Mouse (Mus musculus) hindbrain, embryonic 14.5 days (tissue): Measurements from ENCODE around the gene Napsa. TPM values are rescaled to one million over a fixed set of nuclear protein-coding genes. Genes with fewer than 3 reads are reported as not detected.

Experiments used
- ATAC-seq: fragments of 200-750 bp; cut with Nextera tagmentation; 2 replicates; pipeline ENCODE4 v1.8.0; 2017; ENCODE audit warnings: moderate number of reproducible peaks, mild to moderate bottlenecking, moderate TSS enrichment, moderate library complexity; ENCODE audit not compliant: low FRiP score
- DNase-seq: peaks from one replicate; pipeline ENCODE4 v3.0.0-alpha.2; 2015; ENCODE audit warnings: low spot score
- H3K27ac ChIP-seq: fragments of 300-500 bp; sonication (generic); 2 replicates; pipeline ENCODE4 v1.5.1; 2014; ENCODE audit warnings: mild to moderate bottlenecking, moderate library complexity
- H3K27me3 ChIP-seq: fragments of 300-500 bp; sonication (generic); 2 replicates; pipeline ENCODE4 v1.6.1; 2014; ENCODE audit warnings: mild to moderate bottlenecking, low read length, mixed read lengths; ENCODE audit not compliant: control insufficient read depth, insufficient read depth
- H3K36me3 ChIP-seq: fragments of 300-500 bp; sonication (generic); replicated peaks from 2 replicates; pipeline ENCODE4 v1.6.1; 2014; ENCODE audit not compliant: control insufficient read depth, insufficient read depth
- H3K4me1 ChIP-seq: fragments of 300-500 bp; sonication (generic); replicated peaks from 2 replicates; pipeline ENCODE4 v1.6.1; 2014; ENCODE audit warnings: antibody characterized with exemption, low read length, mixed read lengths; ENCODE audit not compliant: control insufficient read depth, insufficient read depth
- H3K4me2 ChIP-seq: fragments of 300-500 bp; sonication (generic); replicated peaks from 2 replicates; pipeline ENCODE4 v1.6.1; 2014; ENCODE audit warnings: mild to moderate bottlenecking, moderate library complexity
- H3K4me3 ChIP-seq: fragments of 300-500 bp; sonication (generic); replicated peaks from 2 replicates; pipeline ENCODE4 v1.5.1; 2014; ENCODE audit warnings: mild to moderate bottlenecking, low read length
- H3K9ac ChIP-seq: fragments of 300-500 bp; sonication (generic); 2 replicates; pipeline ENCODE4 v1.6.1; 2014
- H3K9me3 ChIP-seq: fragments of 300-500 bp; sonication (generic); 2 replicates; pipeline ENCODE4 v1.6.1; 2016; ENCODE audit warnings: low read length; ENCODE audit not compliant: control insufficient read depth
- WGBS: fragments of 180-500 bp; shearing (Covaris S2); extraction: QIAGEN DNeasy Blood & Tissue Kit; methylation state at CpG from one replicate; pipeline ENCODE4 v1.1.7; 2014; 5-methylcytosine and 5-hydroxymethylcytosine counted together
- polyA plus RNA-seq: library from polyadenylated mRNA; unstranded; fragments of >200 nt; fragmentation: Nextera tagmentation; extraction: Ambion mirVana; gene quantifications from 2 replicates; pipeline ENCODE4 v1.2.1, GENCODE M21; 2014

Napsa gene
- polyA plus RNA-seq, 1 experiment from 2014 or later = 1.0 TPM

DNA sequence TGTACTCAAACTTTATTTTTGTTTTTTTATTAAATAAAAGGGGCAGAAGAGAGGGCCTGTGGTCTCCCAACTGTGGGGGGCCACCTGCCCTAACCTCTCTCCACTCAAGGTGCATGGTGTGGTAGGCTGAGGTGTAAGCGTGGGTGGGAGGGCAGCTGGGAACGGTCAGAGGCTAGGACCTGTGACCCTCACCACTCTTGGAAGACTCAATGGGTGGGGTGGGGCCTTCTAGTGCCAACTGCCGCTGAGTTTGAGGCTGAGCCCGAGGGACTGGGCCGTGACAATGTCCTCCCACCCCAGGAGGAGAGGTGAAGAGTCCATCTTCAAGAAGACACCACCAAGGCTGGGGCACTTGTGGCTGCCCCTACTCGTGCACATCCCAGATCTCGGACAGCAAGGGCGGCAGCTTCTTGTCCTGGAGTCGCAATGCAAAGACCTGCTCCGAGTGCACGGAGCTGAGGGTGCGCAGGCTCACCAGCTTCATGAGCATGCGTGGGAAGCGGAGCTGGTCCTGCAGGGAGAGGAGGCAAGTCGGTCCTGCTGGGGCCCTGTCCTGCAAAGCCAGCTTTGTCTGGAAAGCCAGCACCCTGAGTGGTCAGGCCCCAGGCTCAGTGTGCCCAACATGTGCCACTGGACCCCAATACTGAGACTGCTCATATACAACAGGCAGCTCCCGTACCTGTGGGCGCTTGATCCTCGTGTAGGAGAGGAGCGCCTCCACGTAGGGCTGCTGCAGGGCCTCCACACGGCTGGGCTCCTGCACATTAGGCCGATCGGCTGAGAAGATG lies 22.4 kb upstream of the Napsa start:
- no peak overlapping the region for H3K9ac ChIP-seq
- ATAC-seq = no peak
- peaks cover 14% of the 10 kb centered on the region for H3K4me1 ChIP-seq
- no peaks in the 10 kb centered on the region for H3K9me3 ChIP-seq
- H3K36me3 ChIP-seq = peaks cover 28% of the 10 kb centered on the region
- WGBS = 96% methylated on average over 23 of the region's 23 CpGs
- no peak for DNase-seq
- H3K4me3 ChIP-seq = no peak overlapping the region
- H3K27me3 ChIP-seq = no peaks in the 10 kb centered on the region
- H3K4me2 ChIP-seq = no peak overlapping the region
- no peak overlapping the region for H3K27ac ChIP-seq

- WGBS = 98% methylated on average over 12 of the region's 12 CpGs
Observed at GRCm38 (mm10) chr7:44550409-44550678, 21.8 kb upstream of the Napsa start.

DNA sequence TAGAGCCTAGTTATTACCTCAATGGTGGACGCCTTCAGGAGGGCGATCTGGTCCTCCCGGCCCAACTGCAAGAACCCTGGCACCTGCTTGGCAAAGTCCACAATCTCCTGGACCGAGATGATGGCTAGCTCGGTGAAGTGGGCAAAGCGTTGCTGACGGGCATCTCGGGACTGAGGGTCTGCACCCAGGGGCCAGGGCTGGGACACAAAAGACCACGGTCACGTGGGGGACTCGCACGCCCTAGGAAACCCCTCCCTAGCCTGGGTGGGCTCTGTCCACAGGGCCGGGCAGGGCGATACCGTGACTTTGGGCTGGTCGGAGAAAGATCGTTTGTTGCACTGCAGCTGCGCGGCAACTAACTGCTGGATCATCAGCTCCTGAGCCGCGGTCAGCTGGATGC lies 20.9 kb upstream of the Napsa start:
- Histone ChIP-seq H3K4me1 (peaks cover 14% of the 10 kb centered on the region), H3K4me2 (no peak overlapping the region), H3K36me3 (peaks cover 28% of the 10 kb centered on the region), H3K9me3 (no peaks in the 10 kb centered on the region), H3K27ac (no peak overlapping the region), H3K4me3 (no peak overlapping the region), H3K27me3 (no peaks in the 10 kb centered on the region), H3K9ac (no peak overlapping the region)
- DNase-seq (no peak), ATAC-seq (no peak)
- 94% methylated on average over 21 of the region's 21 CpGs for WGBS

More at GRCm38 (mm10) chr7:44550409-44550678, 21.8 kb upstream of the Napsa start:
- Histone ChIP-seq H3K9me3 (no peaks in the 10 kb centered on the region), H3K4me3 (no peak overlapping the region), H3K9ac (no peak overlapping the region), H3K4me2 (no peak overlapping the region), H3K27ac (no peak overlapping the region), H3K4me1 (peaks cover 14% of the 10 kb centered on the region), H3K36me3 (peaks cover 28% of the 10 kb centered on the region), H3K27me3 (no peaks in the 10 kb centered on the region)
- no peak for DNase-seq
- ATAC-seq = no peak

- H3K36me3 ChIP-seq = peaks cover 28% of the 10 kb centered on the region
- 83% methylated on average over 22 of the region's 22 CpGs for WGBS
- ATAC-seq (no peak), DNase-seq (no peak)
- no peaks in the 10 kb centered on the region for H3K9me3 ChIP-seq
- H3K4me3 ChIP-seq = no peak overlapping the region
- H3K27ac ChIP-seq = no peak overlapping the region
- H3K4me1 ChIP-seq = peaks cover 14% of the 10 kb centered on the region
- no peak overlapping the region for H3K4me2 ChIP-seq
- H3K27me3 ChIP-seq = no peaks in the 10 kb centered on the region
- no peak overlapping the region for H3K9ac ChIP-seq
Observed at GRCm38 (mm10) chr7:44551731-44552130, 20.4 kb upstream of the Napsa start.

DNA sequence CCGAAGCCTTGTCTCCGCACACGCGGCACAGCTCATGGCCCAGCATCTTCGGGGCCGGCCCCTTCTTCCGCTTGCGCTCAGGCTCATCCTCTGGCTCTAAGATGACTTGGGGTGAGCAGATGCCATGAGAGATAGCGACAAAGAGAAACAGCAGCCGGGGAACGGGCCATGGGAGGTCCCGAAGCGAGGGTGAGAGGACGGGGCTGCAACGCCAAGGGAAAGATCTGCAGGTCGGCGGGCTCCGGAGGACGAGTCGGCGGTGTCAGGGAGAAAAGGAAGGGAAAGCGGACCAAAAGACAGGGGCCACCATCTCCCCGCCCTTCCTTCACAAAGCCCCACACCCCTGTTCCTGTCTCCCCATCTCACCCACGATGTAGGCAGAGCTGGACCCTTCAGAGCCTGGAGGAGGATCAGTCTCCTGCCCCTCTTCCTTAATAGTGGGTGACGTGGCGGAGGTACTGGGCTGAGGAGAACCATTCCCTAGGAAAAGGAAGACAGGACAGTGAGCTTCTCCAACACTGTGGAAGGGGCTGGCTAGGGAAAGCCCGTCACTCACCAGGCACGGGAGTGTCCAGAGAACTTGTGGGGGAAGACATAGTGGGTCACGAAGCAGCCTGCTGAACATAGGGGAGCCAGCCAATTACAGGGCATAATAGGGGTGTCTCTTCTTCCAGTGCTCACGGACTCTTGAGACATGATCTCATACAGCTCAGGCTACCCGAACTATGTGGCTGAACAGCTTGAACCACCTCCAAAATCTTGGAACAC lies 19.9 kb upstream of the Napsa start:
- WGBS = 88% methylated on average over 31 of the region's 31 CpGs
- ATAC-seq = no peak

GRCm38 (mm10) chr7:44553196-44553764 lies 18.9 kb upstream of the Napsa start:
- peaks cover 28% of the 10 kb centered on the region for H3K36me3 ChIP-seq

More for the DNA sequence above, 19.9 kb upstream of the Napsa start:
- H3K4me2 ChIP-seq = peak overlapping the region; percentile 69
- H3K9me3 ChIP-seq = no peaks in the 10 kb centered on the region
- H3K36me3 ChIP-seq = peaks cover 28% of the 10 kb centered on the region
- peak overlapping the region; percentile 68 for H3K4me3 ChIP-seq
- H3K27ac ChIP-seq = no peak overlapping the region
- no peak for DNase-seq
- H3K27me3 ChIP-seq = no peaks in the 10 kb centered on the region
- peaks cover 14% of the 10 kb centered on the region for H3K4me1 ChIP-seq
- peak overlapping the region; percentile 46; the same call in 1 of the 2 replicates for H3K9ac ChIP-seq

GRCm38 (mm10) chr7:44553826-44554225 lies 18.4 kb upstream of the Napsa start, which contains the start of gene Nr1h2:
Gene Nr1h2 (minus strand): TSS chr7:44553951.
- Histone ChIP-seq H3K27ac (peak within 1 kb of the TSS; percentile 84), H3K4me3 (peak within 1 kb of the TSS; percentile 68), H3K9ac (peak within 1 kb of the TSS; percentile 46), H3K36me3 (peaks cover 28% of the 10 kb centered on the region), H3K4me2 (peak within 1 kb of the TSS; percentile 69), H3K4me1 (peaks cover 6% of the 10 kb centered on the region), H3K27me3 (no peaks in the 10 kb centered on the region), H3K9me3 (no peaks in the 10 kb centered on the region)
- DNase-seq (peak; percentile 97), ATAC-seq (peak; percentile 74)
- under 1% methylated on average over 22 of the region's 22 CpGs for WGBS

More at GRCm38 (mm10) chr7:44553196-44553764, 18.9 kb upstream of the Napsa start:
- ATAC-seq = peak; percentile 72
- Histone ChIP-seq H3K4me2 (peak overlapping the region; percentile 69), H3K9ac (peak overlapping the region; percentile 46), H3K9me3 (no peaks in the 10 kb centered on the region), H3K27ac (peak overlapping the region; percentile 84), H3K27me3 (no peaks in the 10 kb centered on the region), H3K4me3 (peak overlapping the region; percentile 68), H3K4me1 (peaks cover 6% of the 10 kb centered on the region)
- under 1% methylated on average over 32 of the region's 32 CpGs for WGBS
- peak; percentile 73 for DNase-seq

DNA sequence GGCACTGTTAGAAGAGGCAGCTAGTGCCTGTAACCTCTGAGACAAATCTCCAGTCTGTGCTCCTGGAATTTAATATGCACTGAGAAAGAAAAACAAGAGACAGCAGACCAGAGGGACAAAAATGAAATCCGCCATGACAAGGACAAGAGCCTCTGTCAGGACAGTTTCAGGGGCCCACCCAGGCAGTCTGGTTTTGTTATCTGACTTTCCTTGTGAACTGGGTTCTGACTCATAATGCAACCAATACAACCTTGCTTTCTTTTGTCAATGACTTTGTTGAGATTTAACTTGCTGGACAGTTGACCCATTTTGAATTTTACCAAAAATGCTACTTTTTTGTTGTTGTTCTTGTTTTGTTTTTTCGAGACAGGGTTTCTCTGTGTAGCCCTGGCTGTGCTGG lies 14.6 kb upstream of the Napsa start:
- H3K9me3 ChIP-seq = no peaks in the 10 kb centered on the region
- no peak for ATAC-seq
- H3K36me3 ChIP-seq = no peaks in the 10 kb centered on the region
- peaks cover 5% of the 10 kb centered on the region for H3K4me1 ChIP-seq
- 74% methylated on average over 2 of the region's 2 CpGs for WGBS
- H3K4me3 ChIP-seq = no peak overlapping the region
- no peak overlapping the region for H3K4me2 ChIP-seq
- no peak overlapping the region for H3K27ac ChIP-seq
- DNase-seq = no peak
- H3K9ac ChIP-seq = no peak overlapping the region
- no peaks in the 10 kb centered on the region for H3K27me3 ChIP-seq
